Mouse (Mus musculus): ENCODE results near the gene Epha10.
"Not testable (repeated sequence)": the region's sequence is repeated elsewhere in the genome, so short reads cannot be mapped to it uniquely, and the experiment has no call there.

Gene Epha10

DNA sequence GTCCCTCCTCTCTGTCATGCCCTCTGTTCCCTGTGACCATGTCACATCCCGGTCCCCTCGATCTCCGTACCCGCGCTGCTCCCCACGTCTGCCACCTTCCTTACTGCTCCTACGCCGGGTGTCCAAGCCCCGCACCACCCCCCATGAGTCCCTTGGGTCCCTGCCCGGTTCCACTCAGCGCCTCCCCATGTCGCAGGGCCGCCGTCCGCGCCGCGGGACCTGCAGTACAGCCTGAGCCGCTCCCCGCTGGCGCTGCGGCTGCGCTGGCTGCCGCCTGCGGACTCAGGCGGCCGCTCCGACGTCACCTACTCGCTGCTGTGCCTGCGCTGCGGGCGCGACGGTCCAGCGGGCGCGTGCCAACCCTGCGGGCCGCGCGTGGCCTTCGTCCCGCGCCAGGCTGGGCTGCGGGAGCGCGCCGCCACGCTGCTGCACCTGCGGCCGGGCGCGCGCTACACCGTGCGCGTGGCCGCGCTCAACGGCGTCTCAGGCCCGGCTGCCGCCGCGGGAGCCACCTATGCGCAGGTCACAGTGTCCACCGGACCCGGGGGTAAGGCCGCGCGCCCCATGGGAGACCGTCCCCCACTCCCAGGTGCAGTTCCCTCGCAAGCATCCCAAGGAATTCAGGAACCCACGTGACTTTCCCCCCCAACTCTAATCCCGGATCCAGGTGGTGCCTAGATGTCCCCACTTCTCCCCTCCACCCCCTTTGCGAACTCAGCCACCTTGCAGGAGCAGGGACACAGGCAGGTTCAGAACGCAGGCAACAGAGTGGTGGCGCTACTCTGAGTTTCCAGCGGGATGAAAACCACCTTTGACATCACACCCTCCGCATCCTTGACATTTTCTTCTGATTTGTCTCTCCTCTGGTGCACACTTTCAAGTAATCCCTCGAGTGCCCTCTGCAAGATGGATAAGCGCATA lies 14.1 kb downstream of the Epha10 start:
- DNase-seq (ENCODE audit: extremely low read depth, low read depth): no peak

DNA sequence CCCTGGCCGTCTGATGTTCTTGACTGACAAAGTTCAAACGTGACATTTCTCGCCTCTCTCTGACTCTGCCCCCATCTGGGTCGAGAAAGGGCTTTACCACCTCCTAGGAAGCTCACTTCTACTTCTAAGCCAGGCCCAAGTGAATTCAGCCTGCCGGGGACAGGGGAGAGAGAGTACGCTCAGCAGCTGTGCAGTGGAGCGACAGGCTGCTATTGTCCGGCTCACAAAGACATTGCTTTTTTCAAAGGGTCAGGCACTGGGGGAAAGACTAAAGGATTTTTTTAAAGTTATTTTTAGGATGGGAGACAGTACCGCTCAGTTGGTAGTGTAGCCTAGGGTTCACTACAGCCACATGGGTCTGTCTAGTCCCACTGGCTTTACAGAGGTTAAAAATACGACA lies 17.7 kb downstream of the Epha10 start:
- no peak for DNase-seq (ENCODE audit: extremely low read depth, low read depth)

DNA sequence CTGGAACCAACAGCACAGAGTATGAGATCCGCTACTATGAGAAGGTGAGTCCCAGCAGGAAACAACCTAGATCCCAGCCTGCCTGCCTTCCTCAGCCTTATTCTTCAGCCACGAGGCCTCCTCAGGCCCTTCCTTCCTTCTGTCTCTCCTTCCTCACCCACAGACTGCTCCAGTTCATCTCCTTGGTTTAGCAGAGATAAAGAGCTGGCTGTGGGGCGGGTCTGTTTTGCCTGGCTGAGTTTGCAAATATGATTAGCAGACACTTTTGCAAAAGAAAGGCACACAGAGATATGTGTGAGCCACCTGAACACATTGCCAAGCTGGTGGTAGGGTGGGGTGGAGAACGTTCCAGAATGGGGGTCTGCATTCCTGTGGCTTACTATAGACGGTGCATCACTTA lies 19.2 kb downstream of the Epha10 start:
- DNase-seq (ENCODE audit: extremely low read depth, low read depth): peak; percentile 33

DNA sequence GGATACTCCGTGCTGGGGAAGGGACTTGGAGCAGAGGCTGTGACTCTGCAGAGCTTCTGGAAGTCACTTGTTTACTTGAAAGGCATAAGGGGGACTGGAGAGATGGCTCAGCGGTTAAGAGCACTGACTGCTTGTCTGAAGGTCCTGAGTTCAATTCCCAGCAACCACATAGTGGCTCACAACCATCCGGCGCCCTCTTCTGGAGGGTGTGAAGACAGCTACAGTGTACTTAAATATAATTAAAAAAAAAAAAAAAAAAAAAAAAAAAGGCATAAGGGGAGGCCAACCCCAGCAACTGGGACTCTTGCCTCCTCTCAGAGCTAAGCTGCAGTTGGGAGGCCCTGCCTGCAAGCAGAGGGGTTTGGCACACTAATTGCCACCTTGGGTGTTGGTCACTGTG lies 24.7 kb downstream of the Epha10 start:
- no peak for DNase-seq (ENCODE audit: extremely low read depth, low read depth)

DNA sequence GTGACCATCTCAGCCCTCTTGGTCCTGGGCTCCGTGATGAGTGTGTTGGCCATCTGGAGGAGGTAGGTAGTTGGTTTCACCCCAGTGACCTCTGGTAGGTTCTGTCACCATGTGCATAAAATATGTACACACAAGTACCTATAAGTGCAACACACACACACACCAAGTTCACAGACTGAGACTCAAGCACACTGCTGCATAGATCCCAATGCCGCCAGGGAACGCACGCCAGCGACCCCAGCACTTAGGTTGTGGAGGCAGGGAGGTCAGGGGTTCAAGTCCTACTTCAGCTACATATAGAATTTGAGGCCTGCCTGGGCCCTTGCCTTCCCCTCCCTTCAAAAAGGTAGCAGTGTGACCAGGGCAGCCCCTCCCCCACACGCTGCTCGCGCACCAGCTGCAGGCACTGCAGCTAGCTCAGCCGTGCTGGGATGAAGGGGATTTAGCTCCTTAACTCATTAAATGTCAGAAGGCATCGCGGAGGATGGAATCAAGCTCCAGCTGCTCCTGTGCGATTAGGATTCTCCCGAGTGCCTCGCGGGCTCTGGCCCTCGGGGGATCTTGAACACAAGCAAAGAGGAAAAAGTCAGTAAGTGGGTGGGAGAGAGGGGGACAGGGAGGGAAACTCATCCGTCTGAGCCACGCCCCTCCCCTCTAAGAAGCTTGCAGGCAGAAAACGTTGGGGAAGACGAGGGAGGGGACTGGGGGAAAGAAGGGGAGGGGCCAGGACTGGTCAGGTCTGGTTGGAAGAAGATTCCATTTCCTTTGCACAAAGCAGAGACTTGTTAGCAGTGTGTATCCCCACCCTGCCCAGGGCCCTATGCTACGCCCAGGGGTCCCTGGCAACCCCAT lies 25.5 kb downstream of the Epha10 start:
- DNase-seq (ENCODE audit: extremely low read depth, low read depth): no peak

DNA sequence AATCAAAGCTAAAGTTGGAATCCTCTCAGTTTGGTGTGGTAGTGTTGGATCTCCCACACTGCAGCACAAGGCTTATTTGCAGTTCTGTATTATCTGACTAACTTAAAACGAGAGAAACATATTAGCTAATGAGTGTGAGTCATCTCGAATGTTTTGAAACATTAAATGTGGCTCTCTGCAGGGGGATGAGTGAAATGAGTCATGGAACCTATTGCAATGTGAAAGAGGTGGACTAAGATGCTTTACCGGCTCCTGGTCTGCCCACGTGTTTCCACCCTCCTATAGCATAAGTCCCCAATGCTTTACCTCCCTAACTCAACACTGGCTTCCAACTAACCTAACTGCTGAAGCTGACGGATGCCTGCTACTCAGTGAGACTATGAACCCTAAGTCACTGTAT lies 47.4 kb downstream of the Epha10 start:
- DNase-seq (ENCODE audit: extremely low read depth, low read depth): no peak

DNA sequence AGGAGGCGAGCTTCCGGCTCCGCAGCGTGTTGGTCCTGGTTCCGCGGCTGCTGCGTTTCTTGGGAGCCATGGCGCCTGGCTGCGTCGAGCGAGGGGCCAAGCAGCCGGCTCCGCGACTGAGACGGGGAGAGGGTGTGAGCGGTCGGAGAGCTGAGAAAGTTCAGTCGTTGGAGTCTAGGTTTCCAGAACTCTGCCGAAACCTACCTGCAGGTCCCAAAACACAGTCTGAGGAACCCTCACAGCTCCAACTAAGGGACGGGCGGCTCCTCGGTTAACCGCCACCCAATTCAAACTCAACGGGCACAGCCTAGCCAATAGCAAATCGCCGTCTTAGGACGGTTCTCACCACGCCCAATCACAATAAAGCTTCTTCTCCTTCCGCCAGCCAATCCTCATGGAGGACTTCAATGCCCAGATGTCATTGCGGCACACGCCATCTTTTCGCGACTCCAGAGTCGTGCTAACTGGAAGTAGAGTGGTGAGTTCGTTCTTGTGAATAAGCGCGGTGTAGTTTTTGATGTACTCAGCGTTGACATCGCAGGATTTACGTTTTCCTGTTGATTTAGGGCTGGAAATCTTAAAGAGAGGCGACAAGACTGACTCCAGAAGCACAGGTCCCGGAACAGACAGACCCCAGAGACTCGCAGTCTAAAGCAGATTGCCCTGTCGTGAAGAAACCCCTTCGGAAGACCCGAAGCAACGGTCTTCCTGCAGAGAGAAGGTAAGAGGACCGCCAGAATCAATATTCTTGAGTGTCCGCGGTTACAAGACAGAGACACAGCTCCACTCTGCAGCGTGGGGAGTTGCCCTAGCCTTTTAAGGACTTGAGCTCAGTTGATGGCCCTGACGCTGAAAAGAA lies 56.1 kb downstream of the Epha10 start, which contains the start of gene 9930104L06Rik:
TSS of gene 9930104L06Rik (plus strand) at position 436 of the 859 bp plus-strand sequence.
- DNase-seq (ENCODE audit: extremely low read depth, low read depth): peak; percentile 98

DNA sequence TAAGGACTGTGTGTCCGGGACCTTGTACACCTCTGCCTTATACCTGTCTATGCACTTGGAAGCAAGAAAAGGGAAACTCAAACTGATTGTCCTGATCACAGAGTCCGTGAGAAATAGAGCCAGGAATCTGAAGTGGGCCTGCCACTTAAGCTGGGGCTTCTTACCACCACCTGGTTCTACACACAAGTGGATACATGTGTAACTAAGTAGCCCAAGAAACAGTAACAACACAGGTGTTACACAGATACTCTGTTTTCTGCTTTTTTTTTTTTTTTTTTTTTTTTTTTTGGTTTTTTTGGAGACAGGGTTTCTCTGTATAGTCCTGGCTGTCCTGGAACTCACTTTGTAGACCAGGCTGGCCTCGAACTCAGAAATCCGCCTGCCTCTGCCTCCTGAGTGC lies 58.5 kb downstream of the Epha10 start, which contains the start of gene Cdca8:
TSS of gene Cdca8 (minus strand) at position 101 of the 400 bp plus-strand sequence.
- not testable (repeated sequence) for DNase-seq (ENCODE audit: extremely low read depth, low read depth)

DNA sequence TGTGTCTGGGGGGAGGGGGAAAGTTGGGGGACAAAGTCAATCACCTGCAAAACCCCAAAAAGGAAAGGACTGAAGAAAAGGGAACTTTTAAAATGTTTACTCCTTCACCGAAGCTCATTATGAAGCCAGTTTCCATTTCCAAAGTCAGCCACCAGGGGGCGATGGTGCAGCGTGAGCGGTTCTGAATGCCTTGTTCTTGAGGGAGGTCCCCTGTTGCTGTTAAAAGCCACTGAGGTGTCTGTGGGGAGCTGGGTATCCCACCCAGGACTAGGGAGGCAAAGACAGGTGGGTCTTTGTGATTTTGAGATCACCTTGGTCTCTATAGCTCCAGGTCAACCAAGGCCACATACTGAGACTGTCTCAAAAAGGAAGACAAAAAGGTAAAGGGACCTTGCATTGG lies 62.3 kb downstream of the Epha10 start:
- peak; percentile 42 for DNase-seq (ENCODE audit: extremely low read depth, low read depth)

DNA sequence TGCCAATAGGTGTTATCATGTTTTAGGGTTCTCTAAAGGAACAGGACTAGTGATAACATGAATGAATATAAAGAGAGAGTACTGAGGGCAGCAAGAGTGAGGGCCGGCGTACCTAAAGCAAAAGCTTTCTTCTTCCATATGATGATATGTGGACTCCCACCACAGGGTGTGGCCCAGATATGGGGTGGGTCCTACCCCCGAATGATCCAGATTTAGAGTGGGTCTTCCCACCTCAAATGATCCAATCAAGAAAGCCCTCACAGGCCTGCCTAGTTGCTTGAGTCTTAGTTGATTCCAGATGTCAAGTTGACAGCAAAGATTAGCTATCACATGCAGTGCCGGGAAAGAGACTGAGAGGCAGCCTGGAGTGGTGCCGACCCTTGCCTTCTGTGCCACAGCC lies 63.1 kb downstream of the Epha10 start:
- no peak for DNase-seq (ENCODE audit: extremely low read depth, low read depth)

DNA sequence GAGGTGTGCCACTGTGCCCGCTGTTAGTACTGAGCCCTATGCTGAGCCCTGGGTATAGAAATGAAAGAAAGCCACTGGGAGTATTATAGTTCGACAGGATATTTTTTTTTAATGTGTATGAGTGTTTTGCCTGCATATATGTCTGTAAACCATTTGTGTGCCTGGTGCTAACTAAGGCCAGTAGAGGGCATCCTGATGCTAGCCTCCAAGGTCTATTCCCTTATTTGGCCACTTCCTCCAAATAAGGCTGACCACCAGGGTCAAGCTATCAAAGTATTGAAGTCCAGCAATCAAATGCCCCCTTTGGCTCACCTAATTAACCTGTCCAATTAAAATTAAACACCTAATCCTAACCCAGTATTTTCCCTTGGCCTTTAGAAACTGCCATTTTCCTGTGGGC lies 64.3 kb downstream of the Epha10 start:
- DNase-seq (ENCODE audit: extremely low read depth, low read depth): no peak

DNA sequence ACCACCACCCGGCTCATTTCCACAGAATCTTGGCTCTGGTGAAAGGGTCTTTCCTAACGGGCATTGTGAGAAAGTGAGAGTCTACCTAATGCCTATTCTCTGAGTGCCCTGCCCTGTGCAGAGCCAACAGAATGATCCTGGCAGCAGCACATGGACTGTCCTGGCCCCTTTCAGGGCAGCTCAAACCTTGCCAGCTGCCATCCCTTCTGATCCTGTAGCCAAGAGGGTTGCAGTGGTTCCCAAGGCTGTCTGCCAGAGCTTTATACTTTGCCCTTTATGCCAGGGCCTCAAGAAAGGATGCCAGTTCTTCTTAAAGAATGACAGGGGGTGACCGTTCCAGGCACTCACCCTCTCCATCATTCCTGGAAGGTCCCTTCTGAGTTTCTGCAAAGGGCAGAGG lies 68.8 kb downstream of the Epha10 start:
- DNase-seq (ENCODE audit: extremely low read depth, low read depth): no peak

DNA sequence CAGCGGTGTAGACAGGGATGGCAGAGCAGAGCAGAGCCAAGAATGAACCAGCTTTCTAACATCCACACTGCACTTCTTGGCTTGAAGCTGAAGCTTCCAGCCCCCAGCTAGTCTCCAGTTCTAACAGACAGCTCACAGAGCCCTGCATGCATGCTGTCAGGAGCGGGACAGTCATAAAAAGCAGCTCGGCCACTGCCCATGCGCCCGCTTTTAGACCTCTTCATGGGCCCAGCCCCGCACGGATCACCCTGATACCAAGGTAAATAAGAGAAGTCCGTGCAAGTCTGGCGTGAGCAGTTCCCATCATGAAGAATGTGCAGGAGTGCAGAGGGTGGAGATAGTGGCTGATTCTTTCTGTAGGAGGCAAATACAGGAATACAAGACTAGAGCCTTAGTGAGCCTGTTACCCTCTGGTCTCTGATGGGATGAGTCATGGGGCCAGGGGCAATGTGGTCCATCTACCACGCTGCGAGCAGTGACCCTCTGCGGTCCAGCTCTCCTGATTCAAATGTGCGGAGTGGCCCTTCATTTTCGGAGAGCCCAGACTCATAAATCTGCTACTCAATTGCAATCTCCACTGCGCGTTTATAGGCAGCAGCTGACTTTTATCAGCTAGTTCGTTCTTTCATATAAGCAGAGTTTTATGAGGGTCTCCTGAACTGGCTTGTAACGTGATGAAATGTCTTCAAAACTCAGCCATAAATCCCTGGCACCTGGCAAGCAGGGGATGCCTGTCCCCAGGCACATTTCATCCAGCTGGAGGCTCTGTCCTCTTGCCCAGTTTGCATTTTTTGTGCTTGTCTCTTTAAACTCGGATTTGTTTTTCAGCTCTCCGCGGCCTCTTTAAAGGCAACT lies 69.7 kb downstream of the Epha10 start:
- DNase-seq (ENCODE audit: extremely low read depth, low read depth): no peak

DNA sequence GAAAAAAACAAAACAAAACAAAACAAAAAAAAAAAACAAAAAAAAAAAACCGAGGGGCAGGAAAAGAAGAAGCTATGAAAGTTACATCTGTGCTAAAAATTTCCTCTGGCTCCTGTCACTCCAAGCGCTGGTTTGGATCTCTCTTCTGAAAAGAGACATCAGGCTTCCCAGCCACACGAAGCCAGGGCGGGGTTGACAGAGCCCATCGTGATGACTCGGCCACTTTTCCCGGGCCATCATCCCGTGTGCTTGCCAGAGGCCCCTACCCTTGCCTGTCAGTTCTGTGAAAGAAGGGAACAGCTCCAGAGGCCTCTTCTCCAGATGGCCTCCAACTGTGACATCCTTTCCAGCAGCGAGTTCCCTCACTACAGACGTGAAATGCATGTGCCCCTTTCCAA lies 70.3 kb downstream of the Epha10 start:
- DNase-seq (ENCODE audit: extremely low read depth, low read depth): no peak

DNA sequence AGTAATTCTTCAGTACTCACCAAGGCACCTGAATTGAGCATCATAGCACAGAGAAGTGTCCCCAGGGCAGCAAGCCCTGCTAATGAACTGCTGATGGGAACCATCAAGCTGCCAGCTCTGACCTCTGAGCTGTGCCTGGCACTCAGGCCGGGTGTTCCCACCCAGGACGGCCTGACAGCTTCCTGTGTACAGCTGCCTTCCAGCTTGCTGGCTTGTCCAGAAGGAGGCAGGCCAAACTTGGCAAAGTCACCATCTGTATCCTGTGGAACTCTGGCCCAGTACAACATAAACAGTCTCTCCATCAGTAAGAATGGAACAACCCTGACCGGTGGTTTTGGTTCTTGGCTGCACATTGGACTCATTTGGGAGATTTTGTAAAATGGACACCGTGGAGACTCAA lies 72.8 kb downstream of the Epha10 start:
- no peak for DNase-seq (ENCODE audit: extremely low read depth, low read depth)

DNA sequence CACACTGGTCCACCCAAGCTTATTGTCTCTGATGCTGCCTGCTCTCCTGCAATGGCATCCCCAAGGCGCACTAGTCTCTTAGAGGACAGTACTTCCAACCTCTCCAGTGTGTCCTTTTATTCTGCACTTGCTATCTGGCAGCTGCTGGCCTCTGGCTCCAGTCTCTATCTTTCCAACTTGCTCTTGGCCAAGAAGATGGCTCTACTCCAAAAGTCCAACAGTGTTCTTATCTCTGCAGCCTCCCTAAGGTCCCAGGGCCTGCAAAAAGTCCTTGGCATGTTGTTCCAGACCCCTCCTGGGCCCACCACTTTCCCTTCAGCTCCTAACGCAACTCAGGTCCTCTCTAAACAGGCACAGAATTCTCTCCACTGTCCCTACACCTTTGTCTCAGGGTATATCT lies 76.6 kb downstream of the Epha10 start:
- no peak for DNase-seq (ENCODE audit: extremely low read depth, low read depth)

DNA sequence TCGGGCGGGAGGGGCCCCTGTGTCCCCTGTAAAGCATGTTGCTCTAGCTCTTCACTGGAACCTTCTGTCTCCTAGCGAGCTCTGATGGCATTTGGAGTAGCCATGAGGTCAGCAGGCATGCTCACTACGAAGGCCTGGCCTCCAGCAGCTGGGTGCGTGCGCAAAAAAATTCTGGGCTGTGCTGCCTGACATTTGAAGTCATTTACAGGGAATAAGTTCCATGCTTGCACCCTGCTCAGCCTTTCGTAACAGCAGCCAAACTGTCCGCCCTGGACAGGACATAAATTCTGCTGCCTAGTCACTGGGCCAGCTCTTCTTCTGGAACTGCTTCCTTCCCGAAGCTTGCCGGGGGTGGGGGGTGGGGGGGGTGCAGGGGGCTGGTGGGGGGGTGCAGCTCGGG lies 78.4 kb downstream of the Epha10 start:
- DNase-seq (ENCODE audit: extremely low read depth, low read depth): no peak

DNA sequence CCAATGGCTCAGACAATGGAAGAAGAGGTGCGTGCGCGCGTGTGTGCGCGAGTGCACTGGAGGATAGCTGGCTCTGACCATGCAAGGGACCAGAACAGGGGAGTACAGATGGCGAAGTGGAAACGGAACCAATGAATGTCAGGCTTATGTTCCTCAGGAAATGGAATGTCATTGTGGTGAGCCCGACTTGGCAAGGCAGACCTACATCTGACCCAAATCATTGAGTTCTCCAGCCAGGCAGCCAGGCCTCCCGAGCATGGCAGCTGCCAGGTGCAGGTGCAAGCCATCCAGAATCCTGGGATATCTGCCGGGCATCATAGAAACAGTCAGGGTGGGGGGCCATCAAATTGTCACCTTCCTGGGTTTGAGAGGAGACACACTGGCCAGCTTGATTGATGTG lies 80.2 kb downstream of the Epha10 start:
- no peak for DNase-seq (ENCODE audit: extremely low read depth, low read depth)

DNA sequence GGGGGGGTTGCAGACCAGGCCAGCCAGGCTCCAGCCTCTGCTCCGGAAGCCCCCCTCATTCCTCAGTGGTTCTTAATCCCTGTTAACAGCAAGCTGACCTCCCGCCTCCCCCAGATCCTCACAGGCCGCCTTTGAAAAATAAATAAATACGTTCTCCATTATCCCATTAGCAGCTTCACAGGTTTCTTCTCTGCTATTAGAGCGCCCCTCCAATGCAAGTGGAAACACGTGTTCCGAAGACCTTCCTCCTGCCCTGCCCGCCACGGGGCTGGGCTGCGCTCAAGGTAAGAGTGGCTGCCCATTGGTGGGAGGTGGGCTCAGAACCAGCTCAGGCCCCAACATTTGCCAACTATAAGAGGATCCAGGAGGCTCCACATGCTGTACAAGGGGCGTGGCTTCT lies 81.9 kb downstream of the Epha10 start:
- no peak for DNase-seq (ENCODE audit: extremely low read depth, low read depth)

DNA sequence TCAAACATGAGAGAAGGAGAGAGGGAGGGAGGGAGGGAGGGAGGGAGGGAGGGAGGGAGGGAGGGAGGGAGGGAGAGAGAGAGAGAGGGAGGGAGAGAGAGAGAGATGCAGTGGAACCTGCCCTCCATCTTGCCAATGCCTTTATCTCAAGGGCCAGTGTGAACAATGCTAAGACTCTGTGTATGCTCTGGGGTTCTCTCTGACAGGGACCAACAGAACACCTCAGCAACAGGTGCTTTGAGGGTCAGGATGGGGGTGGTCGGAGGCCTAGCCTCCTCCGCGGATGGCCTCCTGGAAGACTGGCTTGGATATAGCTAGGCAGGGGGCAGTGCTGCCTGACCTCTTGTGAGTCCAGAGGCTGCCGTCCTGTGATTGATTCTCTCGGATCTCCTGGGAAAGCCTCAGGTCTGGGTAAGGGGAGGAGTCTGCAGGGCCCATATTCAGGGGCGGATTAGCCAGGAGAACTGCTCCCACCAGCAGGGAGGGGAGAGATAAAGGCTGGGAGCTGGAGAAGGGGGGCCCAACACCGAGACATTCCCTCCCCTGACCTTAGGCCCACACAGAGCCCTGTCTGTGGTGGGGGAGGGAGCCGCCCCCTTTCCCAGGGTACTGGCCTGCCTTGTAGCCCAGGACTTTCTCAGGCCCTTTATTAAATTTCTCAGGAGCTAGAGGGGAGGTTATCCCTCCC lies 84.4 kb downstream of the Epha10 start:
- no peak for DNase-seq (ENCODE audit: extremely low read depth, low read depth)

All from MEL-GATA-1-ER (cell line).